Comparison of ENCODE assay signal across 7 mouse cellular contexts in the genomic region with DNA sequence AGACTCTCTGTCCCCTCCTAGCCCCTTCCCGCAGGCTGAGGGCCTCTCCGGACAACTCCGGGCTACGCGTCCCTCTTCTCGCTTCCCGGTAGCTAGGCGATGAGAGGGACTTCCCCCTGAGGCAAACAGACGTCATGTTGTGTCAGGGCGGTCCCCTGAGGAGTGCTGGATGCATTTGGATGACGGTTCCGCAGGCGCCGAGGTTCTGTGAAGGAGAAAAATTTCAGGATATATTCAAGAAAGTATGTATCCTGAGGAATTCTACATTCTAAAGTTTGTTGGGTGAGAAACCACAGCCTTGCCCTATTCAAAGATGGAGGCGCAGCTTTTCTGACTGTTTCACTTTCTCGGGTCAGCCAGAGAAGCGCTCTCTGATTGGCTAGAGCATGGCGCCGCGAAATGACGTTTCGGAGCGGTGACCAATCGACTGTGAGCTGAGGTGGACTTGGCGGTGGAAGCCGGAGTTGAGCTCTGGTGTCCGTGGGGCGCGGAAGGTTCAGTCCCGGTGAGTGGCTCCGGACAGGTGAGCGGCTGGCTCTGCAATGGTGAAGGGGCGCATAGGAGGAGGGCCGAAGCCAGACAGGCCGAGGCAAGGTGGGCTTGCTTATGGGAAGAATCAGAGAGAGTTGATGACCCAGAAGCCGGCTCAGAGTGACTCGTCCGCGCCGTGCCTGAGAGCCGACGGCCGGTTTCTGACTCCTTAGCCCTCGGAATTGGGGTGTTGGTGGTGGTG. TPM values are rescaled to one million over a fixed set of nuclear protein-coding genes. Genes with fewer than 3 reads are reported as not detected.
DNase-seq lines count a peak whose midpoint lies in the region; ATAC-seq lines count a peak whose summit lies in the region.

TSS of gene Sec23b (plus strand) at position 410 of the 733 bp plus-strand sequence.

- under 1% methylated on average over 44 of the region's 44 CpGs for WGBS in embryonic facial prominence, embryonic 12.5 days
- WGBS in limb, embryonic 11.5 days = under 1% methylated on average over 44 of the region's 44 CpGs
- WGBS in midbrain, embryonic 14.5 days = under 1% methylated on average over 44 of the region's 44 CpGs

- peaks cover 12% of the 10 kb centered on the region for H3K4me1 ChIP-seq in embryonic facial prominence, embryonic 12.5 days
- H3K4me1 ChIP-seq in limb, embryonic 11.5 days (ENCODE audit: control insufficient read depth, insufficient read depth, low read length) = 0 out of 2 replicates have a peak, but pooled peaks cover 3% of the 10 kb centered on the region
- peaks cover 11% of the 10 kb centered on the region; the same call in 1 of the 2 replicates for H3K4me1 ChIP-seq in midbrain, embryonic 14.5 days (ENCODE audit: control insufficient read depth, insufficient read depth, low read length)

- peak; percentile 95 for ATAC-seq in embryonic facial prominence, embryonic 12.5 days (ENCODE audit: insufficient number of reproducible peaks, insufficient read depth, low FRiP score, low TSS enrichment)
- peak; percentile 96 for ATAC-seq in limb, embryonic 11.5 days (ENCODE audit: insufficient number of reproducible peaks, low FRiP score, low TSS enrichment, low read depth)
- ATAC-seq in midbrain, embryonic 14.5 days (ENCODE audit: low FRiP score, low TSS enrichment) = peak; percentile 98

- no peaks in the 10 kb centered on the region for H3K27me3 ChIP-seq in embryonic facial prominence, embryonic 12.5 days
- H3K27me3 ChIP-seq in limb, embryonic 11.5 days (ENCODE audit: control insufficient read depth, insufficient read depth, low read length) = no peaks in the 10 kb centered on the region
- no peaks in the 10 kb centered on the region for H3K27me3 ChIP-seq in midbrain, embryonic 14.5 days (ENCODE audit: control insufficient read depth, insufficient read depth, low read length)

- peak within 1 kb of the TSS; percentile 93 for H3K27ac ChIP-seq in embryonic facial prominence, embryonic 12.5 days
- peak within 1 kb of the TSS; percentile 77 for H3K27ac ChIP-seq in limb, embryonic 11.5 days (replicated peaks; ENCODE audit: low read depth, low read length)
- H3K27ac ChIP-seq in midbrain, embryonic 14.5 days (replicated peaks; ENCODE audit: low read depth, low read length) = peak within 1 kb of the TSS; percentile 80

- H3K36me3 ChIP-seq in embryonic facial prominence, embryonic 12.5 days = peaks cover 8% of the 10 kb centered on the region
- peaks cover 2% of the 10 kb centered on the region; the same call in 1 of the 2 replicates for H3K36me3 ChIP-seq in limb, embryonic 11.5 days (ENCODE audit: control insufficient read depth, insufficient read depth, low read length)
- H3K36me3 ChIP-seq in midbrain, embryonic 14.5 days (ENCODE audit: control insufficient read depth, insufficient read depth, low read length) = peaks cover 11% of the 10 kb centered on the region

- no peaks in the 10 kb centered on the region for H3K9me3 ChIP-seq in embryonic facial prominence, embryonic 12.5 days
- H3K9me3 ChIP-seq in limb, embryonic 11.5 days (ENCODE audit: control insufficient read depth, low read length) = no peaks in the 10 kb centered on the region
- H3K9me3 ChIP-seq in midbrain, embryonic 14.5 days (ENCODE audit: control insufficient read depth, low read length) = no peaks in the 10 kb centered on the region

- DNase-seq in adrenal gland, postnatal 25 days = peak; percentile 95
- peak; percentile 100 for DNase-seq in heart, adult 11 months
- peak; percentile 98 for DNase-seq in kidney, adult 18-20 months
- peak; percentile 97 for DNase-seq in limb, embryonic 11.5 days (ENCODE audit: low spot score)
- DNase-seq in midbrain, embryonic 14.5 days = peak; percentile 97
- peak; percentile 92 for DNase-seq in spleen, adult 18-20 months

- peak within 1 kb of the TSS; percentile 79 for H3K4me3 ChIP-seq in embryonic facial prominence, embryonic 12.5 days
- H3K4me3 ChIP-seq in limb, embryonic 11.5 days (ENCODE audit: low read depth, low read length) = peak within 1 kb of the TSS; percentile 79
- H3K4me3 ChIP-seq in midbrain, embryonic 14.5 days (replicated peaks; ENCODE audit: low read depth, low read length) = peak within 1 kb of the TSS; percentile 68

- H3K4me2 ChIP-seq in embryonic facial prominence, embryonic 12.5 days (replicated peaks) = peak within 1 kb of the TSS; percentile 64
- H3K4me2 ChIP-seq in limb, embryonic 11.5 days (ENCODE audit: low read depth, severe bottlenecking) = peak within 1 kb of the TSS; percentile 59
- peak within 1 kb of the TSS; percentile 76 for H3K4me2 ChIP-seq in midbrain, embryonic 14.5 days (ENCODE audit: low read length)

- H3K9ac ChIP-seq in embryonic facial prominence, embryonic 12.5 days = peak within 1 kb of the TSS; percentile 76
- H3K9ac ChIP-seq in limb, embryonic 11.5 days (ENCODE audit: low read length) = peak within 1 kb of the TSS; percentile 84
- peak within 1 kb of the TSS; percentile 55 for H3K9ac ChIP-seq in midbrain, embryonic 14.5 days (replicated peaks; ENCODE audit: low read length)

RNA-seq across cellular contexts. Expression of gene Sec23b, which starts in this region (rescaled TPM):
- total RNA-seq in adrenal gland, postnatal 25 days (2021) = 64.0 and 66.2 TPM in 2 replicates
- 94.8 and 99.6 TPM in 2 replicates for polyA plus RNA-seq in embryonic facial prominence, embryonic 12.5 days (2016; fragmentation: Nextera tagmentation; extraction: Ambion mirVana)
- polyA plus RNA-seq in limb, embryonic 11.5 days (2014; fragmentation: Nextera tagmentation; extraction: Ambion mirVana) = 103 and 104 TPM in 2 replicates
- 47.2 and 69.8 TPM in 2 replicates for polyA plus RNA-seq in midbrain, embryonic 14.5 days (2014; fragmentation: Nextera tagmentation; extraction: Ambion mirVana)

Comparison
In these comparisons a context has a peak if more than half of its experiments do, and no peak if none do; other contexts are left out.
1. Peak in every context shown above with its lines: DNase-seq, ATAC-seq, H3K4me3 ChIP-seq and H3K27ac ChIP-seq.